Mouse (Mus musculus) frontal cortex, postnatal 36 days (tissue): Measurements from ENCODE around the gene Mcf2l.
A peak's percentile ranks its signal among the peaks of the same experiment; 100 is the strongest.

Experiments used
- DNase-seq, 2 experiments: peaks; one replicate each; pipeline ENCODE4 v3.0.0; 2022; ENCODE audit warnings: low spot score in 2 of 2

The Mcf2l gene

GRCm38 (mm10) chr8:12874194-12874791, 687 bp downstream of the Mcf2l start:
- peak in 1 of 2 experiments; percentile 20 for DNase-seq

- DNase-seq = no peak
Observed at GRCm38 (mm10) chr8:12874971-12875370, 1.4 kb downstream of the Mcf2l start.

- no peak for DNase-seq
Observed at GRCm38 (mm10) chr8:12877126-12877525, 3.5 kb downstream of the Mcf2l start.

- no peak for DNase-seq
Observed at GRCm38 (mm10) chr8:12880163-12880562, 6.6 kb downstream of the Mcf2l start.

GRCm38 (mm10) chr8:12883051-12884004, 9.7 kb downstream of the Mcf2l start:
- DNase-seq = no peak

GRCm38 (mm10) chr8:12887772-12888435, 14.3 kb downstream of the Mcf2l start:
- DNase-seq = no peak

- DNase-seq = peak; percentile 8 to 24
Observed at GRCm38 (mm10) chr8:12889046-12889598, 15.5 kb downstream of the Mcf2l start.

GRCm38 (mm10) chr8:12892882-12893446, 19.4 kb downstream of the Mcf2l start:
- DNase-seq = no peak

- no peak for DNase-seq
Observed at GRCm38 (mm10) chr8:12893797-12894578, 20.4 kb downstream of the Mcf2l start.

GRCm38 (mm10) chr8:12894783-12895534, 21.4 kb downstream of the Mcf2l start:
- DNase-seq = no peak

GRCm38 (mm10) chr8:12895535-12896150, 22.0 kb downstream of the Mcf2l start:
- no peak for DNase-seq

GRCm38 (mm10) chr8:12896494-12897373, 23.1 kb downstream of the Mcf2l start:
- DNase-seq = peak; percentile 62 to 75

- no peak for DNase-seq
Observed at GRCm38 (mm10) chr8:12897815-12898214, 24.2 kb downstream of the Mcf2l start.

GRCm38 (mm10) chr8:12903790-12904415, 30.3 kb downstream of the Mcf2l start:
- DNase-seq = no peak

- no peak for DNase-seq
Observed at GRCm38 (mm10) chr8:12905122-12905521, 31.5 kb downstream of the Mcf2l start.

- DNase-seq = no peak
Observed at GRCm38 (mm10) chr8:12905599-12906321, 32.2 kb downstream of the Mcf2l start.

- DNase-seq = no peak
Observed at GRCm38 (mm10) chr8:12906597-12906996, 33.0 kb downstream of the Mcf2l start.

- DNase-seq = no peak
Observed at GRCm38 (mm10) chr8:12907730-12908129, 34.1 kb downstream of the Mcf2l start.
